Mouse (Mus musculus): ENCODE data around the gene Gm37240.

Gene Gm37240

GRCm38 (mm10) chr3:84775067-84775423, 1112.3 kb downstream of the Gm37240 start:
- no peak for DNase-seq (ENCODE audit: low spot score in 2 of 2)

- no peak for DNase-seq (ENCODE audit: low spot score in 2 of 2)
Measured at GRCm38 (mm10) chr3:84774246-84775066, 1112.9 kb downstream of the Gm37240 start.

DNA sequence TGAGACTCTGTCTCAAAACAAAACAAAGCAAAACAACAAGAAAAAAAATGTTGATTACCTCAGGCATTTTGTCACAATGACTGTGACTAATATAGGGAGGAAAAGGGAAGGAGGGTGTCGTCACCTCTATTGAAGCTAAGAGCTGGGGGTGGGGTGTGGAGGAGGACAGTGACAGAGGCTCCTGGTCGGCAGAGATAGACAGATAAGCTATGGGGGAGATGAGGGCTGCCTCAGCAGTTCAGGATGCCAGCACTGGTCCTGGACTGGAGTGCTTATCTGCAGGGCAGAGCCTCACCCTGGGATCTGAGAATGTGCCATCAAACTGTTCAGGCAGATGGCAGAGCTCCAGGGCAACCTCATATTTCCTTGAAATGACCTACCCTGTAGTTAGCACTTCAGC, 1115.3 kb downstream of the Gm37240 start:
- DNase-seq (ENCODE audit: low spot score in 2 of 2) = peak; percentile 68 to 71

GRCm38 (mm10) chr3:84770518-84770917, 1116.8 kb downstream of the Gm37240 start:
- DNase-seq (ENCODE audit: low spot score in 2 of 2) = no peak

GRCm38 (mm10) chr3:84769411-84769810, 1117.9 kb downstream of the Gm37240 start:
- no peak for DNase-seq (ENCODE audit: low spot score in 2 of 2)

DNA sequence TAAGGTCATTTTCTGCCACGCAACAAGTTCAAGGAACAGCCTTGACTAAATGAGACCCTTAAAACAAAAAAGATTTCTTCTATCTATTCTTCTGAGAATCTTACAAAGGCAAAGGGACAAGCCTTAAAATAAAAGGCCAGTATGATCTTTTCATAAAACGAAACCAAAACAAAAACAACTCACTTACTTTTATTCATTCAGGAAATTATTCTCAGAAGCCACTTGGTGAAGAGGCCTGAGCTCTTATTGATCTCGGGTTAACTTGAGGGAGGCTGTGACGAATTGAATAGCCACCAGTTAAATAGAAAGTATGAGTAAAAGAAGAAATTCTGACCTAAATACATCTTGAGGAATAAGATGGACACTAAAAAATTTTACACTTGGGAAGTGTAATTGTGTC, 1118.4 kb downstream of the Gm37240 start:
- no peak for DNase-seq (ENCODE audit: low spot score in 2 of 2)

DNA sequence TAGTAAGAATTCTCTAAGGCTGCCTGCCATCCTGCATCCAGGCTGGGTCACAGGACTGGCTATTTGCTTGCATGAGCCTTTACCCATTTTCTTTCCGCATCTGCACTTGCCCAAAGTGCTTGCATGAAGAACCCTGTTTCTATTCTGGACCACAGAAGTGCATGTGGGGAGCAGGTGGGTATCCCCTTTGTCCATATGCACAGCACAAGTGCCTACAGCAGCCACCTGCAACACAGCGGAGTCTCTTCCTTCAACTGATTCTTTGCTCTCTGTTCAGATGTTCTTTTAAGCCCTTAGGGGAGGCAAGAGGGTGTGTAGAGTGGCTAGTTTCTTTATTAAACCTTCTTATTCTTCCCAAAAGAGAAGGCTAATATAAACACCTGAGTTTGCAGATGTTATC, 1133.5 kb downstream of the Gm37240 start:
- no peak for DNase-seq (ENCODE audit: low spot score in 2 of 2)

GRCm38 (mm10) chr3:84749222-84749621, 1138.1 kb downstream of the Gm37240 start:
- no peak for DNase-seq (ENCODE audit: low spot score in 2 of 2)

DNA sequence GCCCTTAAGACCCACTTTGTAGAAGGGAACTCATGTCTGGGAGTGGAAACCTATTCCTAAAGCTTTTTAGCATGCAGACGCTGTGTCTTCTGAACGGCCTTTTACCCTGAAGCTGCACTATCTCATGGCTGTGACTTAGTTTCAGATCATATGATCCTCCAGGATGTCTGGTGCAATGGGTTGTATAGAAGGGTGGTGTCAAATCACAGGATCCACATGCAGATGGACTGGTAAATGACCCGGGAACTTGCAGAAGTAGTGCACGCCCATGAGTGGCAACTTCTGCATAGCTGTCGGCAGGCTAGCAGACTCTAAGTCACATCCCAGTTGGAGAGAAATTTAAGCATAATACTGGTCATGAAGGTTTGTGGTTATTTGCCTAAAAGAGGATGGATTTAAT, 1139.2 kb downstream of the Gm37240 start:
- no peak for DNase-seq (ENCODE audit: low spot score in 2 of 2)

GRCm38 (mm10) chr3:84745537-84746189, 1141.7 kb downstream of the Gm37240 start:
- no peak for DNase-seq (ENCODE audit: low spot score in 2 of 2)

DNA sequence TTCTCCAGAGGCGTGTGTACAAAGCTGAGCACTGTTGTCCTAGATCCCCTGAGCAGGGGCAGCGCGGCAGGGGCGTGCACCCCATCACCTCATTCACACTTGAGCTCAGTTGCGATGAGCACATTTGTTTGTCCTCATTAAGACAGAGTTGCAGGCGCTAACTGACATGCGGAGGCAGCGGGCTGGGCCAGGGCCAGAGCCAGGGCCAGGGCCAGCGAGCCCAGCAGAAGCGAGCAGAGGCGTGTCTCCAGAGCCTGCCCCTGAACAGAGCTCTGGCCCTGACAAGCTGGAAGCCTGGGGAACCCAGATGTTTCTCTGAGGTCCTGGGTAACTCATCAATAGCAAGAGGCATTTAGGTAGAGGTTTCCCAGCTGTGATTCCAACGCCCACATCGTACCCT, 1142.6 kb downstream of the Gm37240 start:
- DNase-seq (ENCODE audit: low spot score in 2 of 2) = no peak

DNA sequence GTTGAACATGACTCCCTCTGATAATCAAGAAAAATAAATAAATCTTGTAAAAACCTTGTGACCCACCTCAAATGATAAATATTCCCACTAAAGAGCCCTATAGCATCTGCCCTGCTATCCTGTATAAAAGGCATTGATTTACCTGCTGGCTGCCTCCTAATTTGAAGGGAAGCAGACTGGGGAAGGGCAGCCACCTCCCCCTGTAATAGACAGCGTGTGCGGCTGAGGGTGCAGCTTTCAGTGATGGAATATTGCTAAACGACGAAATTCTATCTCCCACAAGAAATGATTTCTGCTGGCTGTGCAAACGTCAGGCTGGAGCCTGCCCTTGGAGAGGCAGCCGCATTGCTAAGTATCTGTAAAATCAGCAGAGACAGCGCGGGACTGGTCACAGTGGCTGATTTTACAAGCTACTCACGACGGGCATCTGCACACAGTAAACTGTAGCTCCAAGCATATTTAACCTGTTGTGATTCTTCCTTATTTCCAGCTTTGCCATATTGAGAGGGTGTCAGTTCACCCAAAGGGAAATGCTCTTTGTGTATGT, 1147.2 kb downstream of the Gm37240 start:
- no peak for DNase-seq (ENCODE audit: low spot score in 2 of 2)

GRCm38 (mm10) chr3:84737137-84737536, 1150.2 kb downstream of the Gm37240 start:
- DNase-seq (ENCODE audit: low spot score in 2 of 2) = no peak

- DNase-seq (ENCODE audit: low spot score in 2 of 2) = no peak
Measured at GRCm38 (mm10) chr3:84735716-84736115, 1151.6 kb downstream of the Gm37240 start.

DNA sequence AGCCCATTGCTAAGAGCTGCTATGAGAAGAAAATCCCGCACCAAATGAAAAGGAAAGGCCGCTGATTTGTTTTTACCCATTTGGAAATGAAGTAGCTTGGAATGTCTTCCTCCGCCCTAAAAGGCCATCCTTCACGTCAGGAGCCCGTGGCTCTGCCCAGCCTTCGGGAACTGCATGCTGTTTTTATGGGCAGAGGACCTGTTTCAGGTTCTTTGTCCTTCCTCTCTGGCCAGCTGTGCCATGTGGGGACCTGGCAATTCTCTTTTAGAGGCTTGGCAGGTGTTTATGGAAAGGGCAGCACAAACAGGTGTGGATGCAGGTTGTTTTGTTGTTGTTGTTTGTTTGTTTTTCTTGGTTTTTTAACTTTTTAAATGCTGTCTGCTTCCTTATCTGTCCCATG, 1154.8 kb downstream of the Gm37240 start:
- DNase-seq (ENCODE audit: low spot score in 2 of 2) = no peak

GRCm38 (mm10) chr3:84732016-84732502, 1155.3 kb downstream of the Gm37240 start:
- DNase-seq (ENCODE audit: low spot score in 2 of 2) = no peak

DNA sequence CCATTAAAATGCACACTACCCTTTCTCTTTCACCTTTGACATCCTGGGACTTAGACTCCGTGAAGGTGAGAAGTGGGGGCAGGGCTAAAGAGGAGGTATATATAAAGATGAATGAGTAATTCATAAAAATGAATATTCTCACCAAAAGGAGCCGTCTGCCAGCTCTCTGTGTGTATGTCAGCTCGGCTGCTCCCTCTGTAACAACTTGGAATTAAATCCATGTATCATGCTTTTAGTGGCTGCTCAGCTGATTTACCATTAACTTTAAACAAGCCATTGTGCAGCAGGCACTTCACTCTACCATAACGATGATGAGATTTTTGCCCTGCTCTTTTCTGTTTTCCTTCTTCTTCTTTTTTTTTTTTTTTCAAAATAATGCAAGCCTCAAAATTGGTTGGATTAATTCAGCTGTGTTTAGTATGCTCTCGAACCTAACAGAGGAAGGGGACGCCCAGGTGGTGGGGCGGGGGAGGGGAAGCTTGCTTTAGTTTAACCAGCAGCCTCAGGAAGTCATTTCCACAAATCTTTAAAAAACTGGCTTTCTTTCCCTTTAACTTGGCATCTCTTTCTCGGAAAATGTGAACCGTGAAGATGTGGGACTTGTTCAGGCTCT, 1155.8 kb downstream of the Gm37240 start:
- no peak for DNase-seq (ENCODE audit: low spot score in 2 of 2)

GRCm38 (mm10) chr3:84731003-84731402, 1156.3 kb downstream of the Gm37240 start:
- DNase-seq (ENCODE audit: low spot score in 2 of 2) = no peak

DNA sequence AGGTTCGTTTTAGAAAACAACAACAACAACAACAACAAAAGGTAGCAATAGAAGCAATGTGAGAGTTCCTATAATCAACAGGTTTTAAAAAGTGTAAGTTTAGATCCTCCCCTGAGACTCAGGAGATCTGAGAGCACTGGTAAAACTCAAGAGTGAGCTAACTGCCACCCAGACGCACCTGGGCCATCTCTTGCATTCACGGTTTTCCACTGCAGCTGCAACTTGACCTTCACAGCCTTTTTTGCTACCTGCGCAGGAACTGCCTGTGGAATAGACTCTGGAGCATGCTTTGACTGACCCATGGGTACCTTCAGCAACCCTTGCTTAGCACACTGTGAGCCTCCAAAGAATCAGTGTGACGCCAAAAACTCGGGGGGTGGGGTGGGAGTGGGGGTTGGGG, 1157.5 kb downstream of the Gm37240 start:
- no peak for DNase-seq (ENCODE audit: low spot score in 2 of 2)

DNA sequence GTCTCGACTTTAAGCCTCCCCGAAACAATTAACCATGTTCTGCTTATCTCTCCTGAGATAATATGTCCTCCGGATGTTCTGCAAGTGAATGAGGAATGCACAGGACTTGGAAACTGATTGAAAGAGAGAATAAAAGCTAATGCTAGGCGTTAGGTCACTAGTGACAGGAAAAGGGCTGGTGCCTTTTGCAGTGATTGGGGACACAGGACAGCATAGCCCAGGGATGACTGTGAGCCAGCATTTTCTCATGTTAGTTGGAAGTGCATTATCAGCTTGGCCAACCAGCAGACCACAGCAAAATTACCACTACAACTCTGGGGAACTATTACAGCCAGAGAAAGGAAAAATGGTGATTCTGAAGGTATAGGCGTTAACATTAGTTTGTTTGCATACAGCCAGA, 1163.3 kb downstream of the Gm37240 start:
- DNase-seq (ENCODE audit: low spot score in 2 of 2) = no peak

GRCm38 (mm10) chr3:84722680-84723079, 1164.6 kb downstream of the Gm37240 start:
- no peak for DNase-seq (ENCODE audit: low spot score in 2 of 2)

GRCm38 (mm10) chr3:84715073-84715768, 1172.1 kb downstream of the Gm37240 start:
- DNase-seq (ENCODE audit: low spot score in 2 of 2) = no peak

Data from spleen, postnatal 4 days (tissue).